In the genomic region with DNA sequence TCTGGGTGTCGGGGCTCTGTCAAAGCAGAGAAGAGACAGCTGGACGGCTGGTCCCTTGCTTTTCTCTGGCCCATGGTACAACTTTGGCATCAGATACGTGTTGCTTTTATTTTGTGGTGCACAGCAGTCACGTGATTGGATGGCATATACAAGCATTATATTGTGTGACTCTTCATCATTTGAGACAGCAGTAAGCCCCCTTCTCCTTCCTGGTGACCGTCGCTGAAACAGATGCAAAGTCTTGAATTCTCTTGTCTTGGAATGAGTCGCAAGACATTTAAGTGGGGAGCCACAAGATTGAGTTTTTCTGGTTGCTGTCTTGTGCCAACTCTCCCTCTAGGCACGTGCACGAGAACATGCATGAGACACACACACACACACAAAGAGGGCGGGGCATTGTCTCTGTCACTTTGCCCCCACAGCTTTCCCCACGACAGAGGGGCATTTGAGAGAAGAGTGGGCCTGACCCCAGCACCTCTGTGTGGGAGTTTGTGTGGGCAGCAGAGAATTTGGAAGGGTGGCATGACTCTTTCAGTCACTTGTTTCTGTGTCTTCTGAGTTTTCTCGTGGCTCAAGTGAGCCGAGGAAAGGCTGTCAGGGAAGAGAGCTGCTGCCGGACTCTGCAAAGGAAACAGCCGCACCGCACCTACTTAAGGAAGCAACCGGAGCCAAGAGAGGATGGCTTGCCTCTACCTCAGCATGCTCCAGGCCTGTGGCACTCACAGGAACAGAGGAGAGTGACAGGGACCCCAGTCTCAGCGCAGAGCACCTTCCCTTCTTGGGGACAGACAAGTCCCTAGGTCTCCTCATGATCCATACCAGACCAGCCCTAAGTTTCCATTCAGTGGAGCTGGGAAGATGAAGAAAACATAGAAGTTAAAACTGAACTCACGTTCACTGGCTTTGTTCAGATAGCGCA, we compare ENCODE assay signal across 9 mouse cellular contexts. TPM values are rescaled to one million over a fixed set of nuclear protein-coding genes. Genes with fewer than 3 reads are reported as not detected.
A peak's percentile ranks its signal among the peaks of the same experiment; 100 is the strongest.
DNase-seq lines count a peak whose midpoint lies in the region; ATAC-seq lines count a peak whose summit lies in the region.
"Had no signal": no experiment of that assay in that cellular context is flagged by ENCODE, and none has a peak within 500 bp of the region (broad histone marks: within the 10 kb centered on the region; RNA-seq: fewer than 3 reads in every experiment).

No protein-coding gene starts in this region.

- no peak for ATAC-seq in kidney, embryonic 15.5 days (replicated peaks; ENCODE audit: low FRiP score)
- no peak for ATAC-seq in heart, embryonic 16.5 days (replicated peaks; ENCODE audit: extremely low read depth, insufficient read depth, low FRiP score)
- ATAC-seq in liver, embryonic 16.5 days (ENCODE audit: low read depth), result no peak
- ATAC-seq in monocyte, adult 5-6 weeks (replicated peaks; ENCODE audit: insufficient number of reproducible peaks, low FRiP score, low TSS enrichment, poor library complexity, severe bottlenecking), result no peak

- peak overlapping the region; percentile 15; the same call in 1 of the 2 replicates for H3K9ac ChIP-seq in kidney, embryonic 15.5 days
- H3K9ac ChIP-seq in heart, embryonic 16.5 days (ENCODE audit: low read length), result peak overlapping the region; percentile 14; the same call in 1 of the 2 replicates
- peak overlapping the region; percentile 52 for H3K9ac ChIP-seq in liver, embryonic 16.5 days (ENCODE audit: low read depth, low read length)

- peak overlapping the region; percentile 19 for H3K4me3 ChIP-seq in kidney, embryonic 15.5 days (replicated peaks)
- H3K4me3 ChIP-seq in embryonic facial prominence, embryonic 10.5 days, result no peak overlapping the region
- peak overlapping the region; percentile 15 for H3K4me3 ChIP-seq in heart, embryonic 16.5 days (ENCODE audit: low read length)
- peak overlapping the region; percentile 47 for H3K4me3 ChIP-seq in liver, embryonic 16.5 days (ENCODE audit: low read depth, low read length)

- H3K9me3 ChIP-seq in kidney, embryonic 15.5 days (replicated peaks), result no peaks in the 10 kb centered on the region
- H3K9me3 ChIP-seq in embryonic facial prominence, embryonic 10.5 days, result no peaks in the 10 kb centered on the region
- H3K9me3 ChIP-seq in heart, embryonic 16.5 days (replicated peaks; ENCODE audit: control insufficient read depth, low read length), result no peaks in the 10 kb centered on the region
- no peaks in the 10 kb centered on the region for H3K9me3 ChIP-seq in liver, embryonic 16.5 days (replicated peaks; ENCODE audit: control insufficient read depth, low read length)

- H3K36me3 ChIP-seq in kidney, embryonic 15.5 days, result peaks cover 10% of the 10 kb centered on the region
- peaks cover 14% of the 10 kb centered on the region for H3K36me3 ChIP-seq in embryonic facial prominence, embryonic 10.5 days (replicated peaks)
- H3K36me3 ChIP-seq in heart, embryonic 16.5 days (ENCODE audit: control insufficient read depth, insufficient read depth), result peaks cover 6% of the 10 kb centered on the region
- H3K36me3 ChIP-seq in liver, embryonic 16.5 days (ENCODE audit: control insufficient read depth, insufficient read depth), result peaks cover 2% of the 10 kb centered on the region; the same call in 1 of the 2 replicates

- H3K27ac ChIP-seq in kidney, embryonic 15.5 days, result peak overlapping the region; percentile 94
- H3K27ac ChIP-seq in embryonic facial prominence, embryonic 10.5 days (replicated peaks), result peak overlapping the region; percentile 0; the same call in 1 of the 2 replicates
- peak overlapping the region; percentile 60 for H3K27ac ChIP-seq in heart, embryonic 16.5 days (ENCODE audit: low read length)
- peak overlapping the region; percentile 84 for H3K27ac ChIP-seq in liver, embryonic 16.5 days (ENCODE audit: low read length)

- 41% methylated on average over 20 of the region's 20 CpGs for WGBS in kidney, embryonic 15.5 days
- 79% methylated on average over 20 of the region's 20 CpGs for WGBS in embryonic facial prominence, embryonic 10.5 days
- WGBS in heart, embryonic 16.5 days, result 44% methylated on average over 20 of the region's 20 CpGs
- 29% methylated on average over 20 of the region's 20 CpGs for WGBS in liver, embryonic 16.5 days (ENCODE audit: insufficient replicate concordance)

- peaks cover 38% of the 10 kb centered on the region for H3K4me1 ChIP-seq in kidney, embryonic 15.5 days
- H3K4me1 ChIP-seq in embryonic facial prominence, embryonic 10.5 days, result peaks cover 29% of the 10 kb centered on the region
- H3K4me1 ChIP-seq in heart, embryonic 16.5 days (ENCODE audit: control insufficient read depth, insufficient read depth, low read length), result peaks cover 24% of the 10 kb centered on the region
- peaks cover 29% of the 10 kb centered on the region for H3K4me1 ChIP-seq in liver, embryonic 16.5 days (ENCODE audit: control insufficient read depth, low read depth, low read length)

- H3K4me2 ChIP-seq in kidney, embryonic 15.5 days, result peak overlapping the region; percentile 53
- peak overlapping the region; percentile 54 for H3K4me2 ChIP-seq in heart, embryonic 16.5 days (ENCODE audit: low read depth, low read length)
- H3K4me2 ChIP-seq in liver, embryonic 16.5 days (ENCODE audit: low read depth, low read length), result peak overlapping the region; percentile 77

- H3K27me3 ChIP-seq in kidney, embryonic 15.5 days, result no peaks in the 10 kb centered on the region
- H3K27me3 ChIP-seq in embryonic facial prominence, embryonic 10.5 days (replicated peaks; ENCODE audit: low read depth, poor library complexity, severe bottlenecking), result no peaks in the 10 kb centered on the region
- no peaks in the 10 kb centered on the region for H3K27me3 ChIP-seq in heart, embryonic 16.5 days (ENCODE audit: control insufficient read depth, insufficient read depth, low read length)
- no peaks in the 10 kb centered on the region for H3K27me3 ChIP-seq in liver, embryonic 16.5 days (ENCODE audit: control insufficient read depth, insufficient read depth, low read depth, low read length)

- DNase-seq in kidney, postnatal 14 days, result no peak
- DNase-seq in embryonic facial prominence, embryonic 10.5 days (ENCODE audit: low spot score), result no peak
- DNase-seq in layer of hippocampus, adult 8-10 months (ENCODE audit: low spot score in 2 of 2), result no peak
- DNase-seq in frontal cortex, postnatal 14 days (ENCODE audit: low spot score in 2 of 2), result no peak
- DNase-seq: adrenal gland, postnatal 25 days had no signal

RNA-seq across cellular contexts. Expression of gene Mtmr12, which starts 9.8 kb away (rescaled TPM):
- polyA plus RNA-seq in kidney, embryonic 15.5 days (2015; fragmentation: Nextera tagmentation; extraction: Ambion mirVana), result 20.9 and 21.1 TPM in 2 replicates
- 19.0 TPM in 2 replicates for polyA plus RNA-seq in embryonic facial prominence, embryonic 10.5 days (2016; fragmentation: Nextera tagmentation; extraction: Ambion mirVana)
- 13.0 and 13.1 TPM in 2 replicates for polyA plus RNA-seq in heart, embryonic 16.5 days (2015; fragmentation: Nextera tagmentation; extraction: Ambion mirVana)
- polyA plus RNA-seq in liver, embryonic 16.5 days (2015; fragmentation: Nextera tagmentation; extraction: Ambion mirVana), result 6.7 and 8.0 TPM in 2 replicates
- 10 to 100 TPM; 56.7 to 62.5 (median 59.0) TPM for total RNA-seq in layer of hippocampus, adult 8-10 months (2022)
- total RNA-seq in monocyte, adult 5-6 weeks (2017), result 34.1 to 46.7 TPM (median 39.5 TPM) in 3 replicates

Comparison
In these comparisons a context has a peak if more than half of its experiments do, and no peak if none do; other contexts are left out.
1. H3K27ac ChIP-seq: peak in every context shown above with its lines; median percentile 94 in kidney, embryonic 15.5 days; 84 in liver, embryonic 16.5 days; 60 in heart, embryonic 16.5 days; 0 in embryonic facial prominence, embryonic 10.5 days.